Mouse (Mus musculus): Measurements from ENCODE around the gene Vstm2l.

DNA sequence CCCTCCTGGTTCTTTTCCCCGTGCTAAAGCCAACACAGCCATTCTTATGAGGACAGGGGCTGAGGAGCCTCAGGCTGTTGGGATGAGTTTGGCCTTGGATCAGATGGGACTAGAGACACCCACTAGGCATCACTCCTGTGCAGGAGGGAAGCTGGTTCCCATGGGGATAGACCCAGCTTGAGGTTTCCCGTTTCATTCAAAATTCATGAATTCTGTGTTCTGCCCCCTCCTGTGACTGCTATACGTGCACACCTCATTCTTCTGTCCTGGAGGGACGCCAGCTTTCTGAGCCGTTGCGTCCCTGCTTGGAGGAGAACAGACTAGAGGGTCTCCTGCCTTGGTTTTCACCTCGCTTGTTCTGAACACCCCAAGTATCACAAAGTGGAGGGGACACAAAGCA is 12.0 kb downstream of the Vstm2l start:
- no peak for TF ChIP-seq CTCF (IDR thresholded peaks at IDR 0.05; ENCODE audit: low read depth)
- no peak for TF ChIP-seq EP300 (optimal IDR thresholded peaks at IDR 0.05)
